Mouse (Mus musculus): Measurements from ENCODE around the gene Gm45234. TPM values are rescaled to one million over a fixed set of nuclear protein-coding genes. Genes with fewer than 3 reads are reported as not detected.

Gene Gm45234
- polyA plus RNA-seq, 1 experiment from 2014 or later, result not detected

DNA sequence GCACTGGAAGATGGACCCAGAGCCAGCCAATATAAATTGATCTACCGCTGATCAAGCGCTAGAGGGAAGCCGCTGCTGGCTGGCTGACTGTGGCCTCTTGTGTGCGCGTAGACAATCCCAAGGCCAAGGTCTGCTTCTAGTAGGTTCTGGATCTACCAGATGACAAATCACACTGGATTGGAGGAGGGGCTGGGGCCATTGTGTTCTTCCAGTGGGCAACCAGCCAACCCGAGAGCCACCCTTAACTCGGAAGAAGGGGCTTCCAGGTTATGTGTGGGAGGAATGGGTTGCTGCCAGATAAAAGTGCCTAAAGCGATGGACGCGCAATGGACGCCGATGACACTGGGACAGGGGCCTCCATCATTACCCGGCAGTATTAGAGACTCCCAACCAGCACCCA is 37.9 kb downstream of the Gm45234 start:
- no peaks in the 10 kb centered on the region for H3K27me3 ChIP-seq
- peaks cover 14% of the 10 kb centered on the region for H3K4me1 ChIP-seq
- no peak overlapping the region for H3K27ac ChIP-seq
- 72% methylated on average over 13 of the region's 13 CpGs for WGBS
- no peaks in the 10 kb centered on the region for H3K9me3 ChIP-seq
- no peak for ATAC-seq (ENCODE audit: low FRiP score, low read depth)
- no peak overlapping the region; the same call in 1 of the 2 replicates for H3K9ac ChIP-seq
- H3K4me3 ChIP-seq, result peak overlapping the region; percentile 28
- H3K4me2 ChIP-seq (replicated peaks), result peak overlapping the region; percentile 44
- H3K36me3 ChIP-seq, result peaks cover 43% of the 10 kb centered on the region

DNA sequence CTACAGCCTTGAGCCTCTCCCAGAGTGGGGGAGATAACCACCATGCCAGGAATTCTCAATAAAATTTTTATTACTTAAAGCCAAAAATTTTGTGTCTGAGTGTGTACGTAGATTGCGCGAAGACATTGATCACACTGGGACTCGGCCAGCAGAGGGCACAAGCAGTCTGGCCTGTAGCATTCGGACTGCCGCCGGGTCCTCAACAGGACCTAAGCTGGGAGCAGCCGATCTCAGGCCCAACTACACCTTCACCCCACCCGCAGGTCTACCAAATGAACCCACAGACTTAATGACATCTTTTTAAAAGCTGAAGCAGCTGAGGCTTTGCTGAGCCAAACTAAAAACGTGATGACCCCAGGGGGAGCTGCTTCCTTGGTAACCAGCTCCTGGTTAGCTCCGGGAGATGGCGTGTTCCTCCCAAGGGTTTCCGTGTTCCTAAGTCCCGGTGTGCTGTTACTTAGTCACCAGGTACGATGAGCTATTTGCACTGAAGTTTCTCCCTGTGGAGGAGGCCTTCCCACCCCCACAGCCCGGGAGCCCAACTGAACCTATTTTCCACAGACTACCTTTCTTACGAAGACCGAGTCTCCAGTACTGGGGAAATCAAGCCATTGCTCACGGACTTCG is 38.8 kb downstream of the Gm45234 start:
- H3K4me3 ChIP-seq, result no peak overlapping the region
- WGBS, result 70% methylated on average over 20 of the region's 20 CpGs
- H3K4me2 ChIP-seq (replicated peaks), result 0 out of 2 replicates have a peak overlapping the region, but pooled peaks have one; percentile 14
- peaks cover 16% of the 10 kb centered on the region for H3K4me1 ChIP-seq
- no peaks in the 10 kb centered on the region for H3K27me3 ChIP-seq
- ATAC-seq (ENCODE audit: low FRiP score, low read depth), result no peak
- H3K27ac ChIP-seq, result no peak overlapping the region; the same call in 1 of the 2 replicates
- peaks cover 43% of the 10 kb centered on the region for H3K36me3 ChIP-seq
- H3K9ac ChIP-seq, result no peak overlapping the region
- H3K9me3 ChIP-seq, result no peaks in the 10 kb centered on the region

DNA sequence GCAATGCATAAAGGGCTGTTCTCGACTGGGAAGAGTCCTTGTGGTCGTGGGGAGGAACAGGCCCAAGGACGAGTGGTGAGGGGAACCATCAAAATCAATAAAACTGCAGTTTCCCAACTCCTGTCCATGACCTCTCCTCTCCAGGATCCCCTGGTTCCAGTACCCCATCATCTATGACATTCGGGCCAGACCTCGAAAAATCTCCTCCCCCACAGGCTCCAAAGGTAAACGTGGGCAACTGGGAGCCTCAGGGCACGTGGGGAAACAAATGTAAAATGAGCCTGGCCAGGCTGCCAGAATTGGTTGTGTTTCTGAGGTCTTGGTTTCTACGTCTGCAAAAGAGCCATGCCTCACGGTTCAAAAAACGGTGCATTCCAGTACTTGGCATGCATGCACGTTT is 42.9 kb downstream of the Gm45234 start:
- Histone ChIP-seq H3K4me2 (replicated peaks) (peak overlapping the region; percentile 90), H3K27me3 (no peaks in the 10 kb centered on the region), H3K4me3 (peak overlapping the region; percentile 99), H3K9me3 (no peaks in the 10 kb centered on the region), H3K4me1 (peaks cover 39% of the 10 kb centered on the region), H3K27ac (0 out of 2 replicates have a peak overlapping the region, but pooled peaks have one; percentile 90), H3K9ac (peak overlapping the region; percentile 97), H3K36me3 (peaks cover 61% of the 10 kb centered on the region)
- ATAC-seq (ENCODE audit: low FRiP score, low read depth), result no peak
- WGBS, result 16% methylated on average over 11 of the region's 11 CpGs

DNA sequence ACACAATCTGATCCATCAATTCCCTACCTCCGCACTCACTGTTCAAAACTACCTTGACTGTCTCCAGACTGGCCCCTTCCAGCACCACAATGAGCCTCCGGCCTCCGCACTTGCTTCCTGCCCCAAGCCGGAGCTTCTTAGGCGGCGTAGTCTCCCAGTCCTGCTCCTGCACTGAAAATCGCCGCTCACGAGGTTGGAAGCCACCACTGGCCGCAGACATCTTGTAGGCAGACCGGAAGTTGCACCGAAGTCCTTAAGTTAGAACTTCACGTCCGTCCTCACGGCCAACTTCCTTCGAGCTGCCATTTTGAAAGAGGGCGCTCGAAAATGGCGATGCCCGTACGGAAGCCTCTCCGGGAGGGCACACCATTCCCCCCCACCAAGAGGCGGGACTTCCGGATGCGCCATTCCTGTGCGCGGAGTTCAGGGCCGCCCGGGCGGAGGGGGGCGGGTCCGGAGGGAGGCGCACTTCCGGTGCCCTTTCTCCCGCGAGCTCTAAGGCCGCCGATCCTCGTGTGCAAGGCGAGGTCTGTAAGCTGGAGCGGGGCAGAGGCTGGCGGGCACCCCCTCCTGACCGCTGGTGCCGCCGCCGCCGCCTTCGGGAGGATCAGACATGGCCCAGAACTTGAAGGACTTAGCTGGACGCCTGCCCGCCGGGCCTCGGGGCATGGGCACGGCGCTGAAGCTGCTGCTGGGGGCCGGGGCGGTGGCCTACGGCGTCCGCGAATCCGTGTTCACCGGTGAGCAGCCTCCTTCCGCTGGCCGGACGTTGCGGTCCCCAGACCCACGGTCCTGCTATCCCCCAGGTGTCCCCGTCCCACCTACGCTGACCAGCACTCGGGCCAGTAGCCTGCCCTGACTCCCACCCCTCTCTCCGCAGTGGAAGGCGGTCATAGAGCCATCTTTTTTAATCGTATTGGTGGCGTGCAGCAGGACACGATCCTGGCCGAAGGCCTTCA is 43.7 kb downstream of the Gm45234 start, which contains the start of the genes Emg1 and Phb2:
Emg1 (minus strand) TSS at position 355 of the 959 bp plus-strand sequence.
Phb2 (plus strand) TSS at position 513 of the 959 bp plus-strand sequence.
- under 1% methylated on average over 76 of the region's 76 CpGs for WGBS
- H3K4me1 ChIP-seq, result peaks cover 39% of the 10 kb centered on the region
- ATAC-seq (ENCODE audit: low FRiP score, low read depth), result peak; percentile 96
- H3K27ac ChIP-seq, result peak within 1 kb of the TSS; percentile 90
- peak within 1 kb of the TSS; percentile 90 for H3K4me2 ChIP-seq (replicated peaks)
- no peaks in the 10 kb centered on the region for H3K27me3 ChIP-seq
- H3K36me3 ChIP-seq, result peaks cover 61% of the 10 kb centered on the region
- no peaks in the 10 kb centered on the region for H3K9me3 ChIP-seq
- H3K4me3 ChIP-seq, result peak within 1 kb of the TSS; percentile 99
- peak within 1 kb of the TSS; percentile 97 for H3K9ac ChIP-seq

DNA sequence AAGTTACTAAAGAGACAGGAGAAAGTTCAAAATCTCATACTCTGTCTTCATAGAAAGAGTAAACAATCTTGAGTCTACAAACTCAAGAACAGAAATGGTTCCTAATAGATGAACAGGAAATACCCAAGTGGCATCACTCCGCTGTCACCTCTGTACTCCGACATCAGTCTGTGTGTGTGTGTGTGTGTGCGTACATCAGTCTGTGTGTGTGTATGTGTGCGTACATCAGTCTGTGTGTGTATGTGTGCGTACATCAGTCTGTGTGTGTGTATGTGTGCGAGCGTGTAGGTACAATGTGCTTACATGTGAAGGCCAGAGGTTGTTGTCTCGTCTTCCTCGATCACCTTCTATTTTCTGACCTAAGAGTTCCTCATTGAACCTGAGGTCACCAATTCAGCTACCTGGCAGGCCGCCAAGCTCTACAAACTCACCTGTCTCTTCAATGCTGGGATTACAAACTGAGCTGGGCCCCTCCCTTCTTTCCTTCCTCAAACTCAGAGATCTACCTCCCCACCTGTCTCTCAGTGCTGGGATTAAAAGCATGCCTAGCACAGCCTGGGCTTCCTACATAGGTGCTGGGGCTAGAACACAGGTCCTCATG is 47.4 kb downstream of the Gm45234 start:
- H3K9me3 ChIP-seq, result no peaks in the 10 kb centered on the region
- no peak overlapping the region for H3K27ac ChIP-seq
- no peak overlapping the region for H3K9ac ChIP-seq
- H3K4me2 ChIP-seq (replicated peaks), result no peak overlapping the region
- H3K4me1 ChIP-seq, result peaks cover 29% of the 10 kb centered on the region
- no peak overlapping the region for H3K4me3 ChIP-seq
- no peaks in the 10 kb centered on the region for H3K27me3 ChIP-seq
- peaks cover 62% of the 10 kb centered on the region for H3K36me3 ChIP-seq
- WGBS, result 93% methylated on average over 10 of the region's 10 CpGs
- ATAC-seq (ENCODE audit: low FRiP score, low read depth), result no peak

DNA sequence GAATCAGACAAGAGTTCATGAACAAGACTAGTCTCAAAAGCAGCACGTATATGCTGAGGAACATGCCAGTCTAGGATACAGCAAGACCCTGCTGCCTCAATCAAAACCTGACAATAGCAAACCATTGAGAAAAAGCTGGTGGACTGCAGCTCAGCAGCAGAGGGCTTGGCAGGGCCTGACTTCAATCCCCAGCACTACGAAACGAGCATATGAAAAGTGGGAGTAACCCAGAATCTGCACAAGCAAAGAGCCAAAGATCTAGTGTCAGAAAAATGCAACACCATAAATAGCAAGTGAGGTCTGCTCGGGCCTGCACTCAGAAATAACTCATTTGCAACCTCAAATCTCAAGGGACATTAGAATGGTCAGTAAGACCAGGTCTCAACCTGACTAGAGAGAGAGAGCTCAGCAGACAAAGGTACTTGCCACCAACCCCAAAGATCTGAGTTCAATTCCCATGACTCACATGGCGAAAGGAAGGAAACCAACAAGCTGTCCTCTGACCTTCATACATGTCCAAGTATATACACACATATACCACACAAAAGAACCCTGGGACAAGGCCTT is 49.7 kb downstream of the Gm45234 start:
- 84% methylated on average over 5 of the region's 5 CpGs for WGBS
- Histone ChIP-seq H3K27ac (no peak overlapping the region), H3K9ac (no peak overlapping the region), H3K36me3 (peaks cover 84% of the 10 kb centered on the region), H3K9me3 (no peaks in the 10 kb centered on the region), H3K4me3 (no peak overlapping the region), H3K4me1 (peaks cover 22% of the 10 kb centered on the region), H3K4me2 (replicated peaks) (no peak overlapping the region), H3K27me3 (no peaks in the 10 kb centered on the region)
- no peak for ATAC-seq (ENCODE audit: low FRiP score, low read depth)

DNA sequence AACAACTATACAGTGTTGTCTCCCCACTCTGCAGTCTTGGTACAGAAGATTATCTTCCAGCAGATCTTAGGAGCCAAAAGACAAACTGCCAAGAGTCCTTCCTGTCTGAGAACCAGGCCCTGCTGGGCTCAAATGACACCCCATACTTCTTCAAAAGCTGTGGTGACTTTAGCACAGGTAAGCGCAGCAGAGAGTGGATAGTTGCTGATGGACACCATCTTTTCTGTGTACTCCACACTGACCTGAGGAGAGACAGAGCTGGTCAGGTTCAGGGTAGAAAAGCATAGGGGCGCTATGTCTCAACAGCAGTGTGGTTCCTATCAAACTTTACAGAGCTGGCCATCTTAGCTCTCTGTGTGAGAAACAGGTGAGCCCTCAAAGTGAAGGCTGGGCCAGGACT is 51.4 kb downstream of the Gm45234 start:
- Histone ChIP-seq H3K4me1 (0 out of 2 replicates have a peak, but pooled peaks cover 4% of the 10 kb centered on the region), H3K27ac (no peak overlapping the region), H3K36me3 (peaks cover 95% of the 10 kb centered on the region), H3K27me3 (no peaks in the 10 kb centered on the region), H3K4me2 (replicated peaks) (no peak overlapping the region), H3K9ac (no peak overlapping the region), H3K4me3 (no peak overlapping the region), H3K9me3 (no peaks in the 10 kb centered on the region)
- ATAC-seq (ENCODE audit: low FRiP score, low read depth), result no peak
- 95% methylated on average over 2 of the region's 2 CpGs for WGBS

DNA sequence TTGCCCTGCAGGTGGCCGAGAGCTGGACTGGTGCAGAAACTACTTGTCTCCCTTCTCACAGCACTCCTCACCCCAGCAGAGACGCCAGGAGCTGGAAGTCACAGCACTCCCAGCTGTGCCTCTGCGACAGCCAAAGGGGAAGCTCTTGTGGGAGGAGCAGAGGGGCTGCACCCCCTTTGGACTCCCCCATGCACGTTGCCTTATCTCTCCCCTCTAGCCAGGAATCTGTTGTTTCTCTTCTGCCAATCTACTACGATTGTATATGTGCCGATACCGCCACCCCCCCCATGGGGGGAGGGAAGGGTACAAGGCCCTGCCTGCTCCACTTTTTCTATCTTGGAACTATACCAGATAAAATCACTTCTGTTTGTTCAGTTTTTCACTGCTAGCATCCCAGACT is 52.0 kb downstream of the Gm45234 start:
- WGBS, result 89% methylated on average over 7 of the region's 7 CpGs
- no peak for ATAC-seq (ENCODE audit: low FRiP score, low read depth)

DNA sequence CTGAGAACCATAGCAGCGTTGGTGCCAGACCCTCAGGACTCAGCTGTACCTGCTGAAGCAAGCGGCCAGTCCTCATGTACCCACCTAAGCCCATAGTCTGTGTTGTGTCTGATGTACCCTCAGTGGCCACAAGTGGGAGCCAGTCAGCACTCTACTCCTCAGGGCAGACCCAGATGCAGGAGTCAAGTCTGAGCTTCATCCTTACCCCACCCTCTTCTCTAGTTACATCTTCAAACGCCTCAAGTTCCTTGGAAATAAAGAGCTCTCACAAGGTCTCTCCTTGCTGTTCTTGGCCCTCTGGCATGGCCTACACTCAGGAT is 53.1 kb downstream of the Gm45234 start:
- Histone ChIP-seq H3K4me1 (no peaks in the 10 kb centered on the region), H3K9ac (no peak overlapping the region), H3K4me3 (no peak overlapping the region), H3K4me2 (replicated peaks) (no peak overlapping the region), H3K9me3 (no peaks in the 10 kb centered on the region), H3K27ac (no peak overlapping the region), H3K27me3 (no peaks in the 10 kb centered on the region), H3K36me3 (peaks cover 93% of the 10 kb centered on the region)
- WGBS, result 53% methylated on average over 3 of the region's 3 CpGs
- peak; percentile 66; the same call in 1 of the 2 replicates for ATAC-seq (ENCODE audit: low FRiP score, low read depth)

More for the DNA sequence above, 52.0 kb downstream of the Gm45234 start:
- no peak overlapping the region for H3K9ac ChIP-seq
- H3K4me1 ChIP-seq, result no peaks in the 10 kb centered on the region
- H3K9me3 ChIP-seq, result no peaks in the 10 kb centered on the region
- peaks cover 97% of the 10 kb centered on the region for H3K36me3 ChIP-seq
- H3K27ac ChIP-seq, result no peak overlapping the region
- H3K4me2 ChIP-seq (replicated peaks), result no peak overlapping the region
- no peak overlapping the region for H3K4me3 ChIP-seq
- no peaks in the 10 kb centered on the region for H3K27me3 ChIP-seq

DNA sequence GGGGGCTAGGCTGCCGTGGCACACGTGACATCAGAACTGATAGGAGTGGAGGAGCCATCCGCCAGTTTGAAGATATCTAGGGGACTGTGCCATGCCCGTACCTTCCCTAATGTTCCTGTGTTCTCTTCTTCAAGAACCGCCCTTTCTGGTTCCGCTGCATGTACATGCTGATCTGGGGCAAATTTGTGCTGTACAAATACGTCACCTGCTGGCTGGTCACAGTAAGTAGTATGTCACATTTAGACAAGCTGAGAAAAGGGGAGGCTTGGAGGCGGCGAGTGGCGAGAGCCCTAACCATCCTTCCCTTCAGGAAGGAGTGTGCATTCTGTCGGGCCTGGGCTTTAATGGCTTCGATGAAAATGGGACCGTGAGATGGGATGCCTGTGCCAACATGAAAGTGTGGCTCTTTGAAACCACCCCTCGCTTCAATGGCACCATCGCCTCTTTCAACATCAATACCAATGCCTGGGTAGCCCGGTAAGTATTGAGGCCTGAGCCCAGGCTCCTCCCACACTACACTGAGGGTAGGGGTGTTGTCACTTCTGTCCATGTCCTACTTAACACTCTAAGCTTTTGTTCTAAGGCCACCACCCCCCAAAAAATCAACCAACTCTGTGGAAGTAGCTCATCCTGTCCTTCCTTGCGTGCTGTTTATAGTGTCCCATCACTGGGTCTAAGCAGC is 53.6 kb downstream of the Gm45234 start:
- Histone ChIP-seq H3K27ac (no peak overlapping the region), H3K9ac (no peak overlapping the region), H3K4me3 (no peak overlapping the region), H3K36me3 (peaks cover 88% of the 10 kb centered on the region), H3K4me2 (replicated peaks) (no peak overlapping the region), H3K9me3 (no peaks in the 10 kb centered on the region), H3K27me3 (no peaks in the 10 kb centered on the region), H3K4me1 (no peaks in the 10 kb centered on the region)
- no peak for ATAC-seq (ENCODE audit: low FRiP score, low read depth)
- 93% methylated on average over 17 of the region's 17 CpGs for WGBS

DNA sequence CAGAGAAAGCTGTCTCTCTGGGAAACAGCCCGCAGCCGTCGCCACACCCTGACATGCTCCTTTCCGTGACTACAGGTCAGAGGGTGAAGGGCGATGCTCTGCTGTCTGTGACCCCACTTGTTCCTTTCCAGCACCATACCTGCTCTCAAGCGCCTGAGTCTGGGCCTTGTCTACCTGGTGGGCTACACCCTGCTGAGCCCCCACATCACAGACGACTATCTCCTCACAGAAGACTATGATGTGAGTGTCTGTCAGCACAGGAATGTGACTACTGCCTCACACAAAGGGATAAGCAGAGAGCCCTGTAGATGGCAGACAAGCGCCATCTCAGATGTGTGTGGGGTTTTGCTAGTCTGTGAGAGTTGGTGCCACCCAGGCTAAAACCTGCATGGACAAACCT is 54.5 kb downstream of the Gm45234 start:
- Histone ChIP-seq H3K4me1 (no peaks in the 10 kb centered on the region), H3K27me3 (no peaks in the 10 kb centered on the region), H3K36me3 (peaks cover 80% of the 10 kb centered on the region), H3K9ac (no peak overlapping the region), H3K9me3 (no peaks in the 10 kb centered on the region), H3K4me2 (replicated peaks) (no peak overlapping the region), H3K4me3 (no peak overlapping the region), H3K27ac (no peak overlapping the region)
- 82% methylated on average over 8 of the region's 8 CpGs for WGBS
- ATAC-seq (ENCODE audit: low FRiP score, low read depth), result no peak
